Mouse (Mus musculus) kidney, embryonic 16.5 days (tissue): Measurements from ENCODE around the gene Auh. TPM values are rescaled to one million over a fixed set of nuclear protein-coding genes. Genes with fewer than 3 reads are reported as not detected.

ENCODE experiments used
- ATAC-seq: fragments of 200-750 bp; cut with Nextera tagmentation; 2 replicates; pipeline ENCODE4 v1.8.0; 2017; ENCODE audit warnings: moderate TSS enrichment; ENCODE audit not compliant: low FRiP score, low TSS enrichment
- H3K27ac ChIP-seq: fragments of 300-500 bp; sonication (generic); 2 replicates; pipeline ENCODE4 v1.5.1; 2014; ENCODE audit warnings: low read length
- H3K27me3 ChIP-seq: fragments of 300-500 bp; sonication (generic); 2 replicates; pipeline ENCODE4 v1.6.1; 2014; ENCODE audit warnings: low read length, control low read depth, mixed read lengths; ENCODE audit not compliant: insufficient read depth
- H3K36me3 ChIP-seq: fragments of 300-500 bp; sonication (generic); 2 replicates; pipeline ENCODE4 v1.6.1; 2014; ENCODE audit warnings: low read length, control low read depth, mixed read lengths; ENCODE audit not compliant: insufficient read depth
- H3K4me1 ChIP-seq: fragments of 300-500 bp; sonication (generic); 2 replicates; pipeline ENCODE4 v1.6.1; 2014; ENCODE audit warnings: low read length, control low read depth, mixed read lengths; ENCODE audit not compliant: insufficient read depth
- H3K4me2 ChIP-seq: fragments of 300-500 bp; sonication (generic); replicated peaks from 2 replicates; pipeline ENCODE4 v1.6.1; 2014; ENCODE audit warnings: low read depth, low read length
- H3K4me3 ChIP-seq: fragments of 300-500 bp; sonication (generic); 2 replicates; pipeline ENCODE4 v1.5.1; 2014; ENCODE audit warnings: mild to moderate bottlenecking, low read length
- H3K9ac ChIP-seq: fragments of 300-500 bp; sonication (generic); replicated peaks from 2 replicates; pipeline ENCODE4 v1.6.1; 2014; ENCODE audit warnings: low read length
- H3K9me3 ChIP-seq: fragments of 300-500 bp; sonication (generic); 2 replicates; pipeline ENCODE4 v1.6.1; 2016; ENCODE audit warnings: low read length, control low read depth
- WGBS: fragments of 180-500 bp; shearing (Covaris S2); extraction: QIAGEN DNeasy Blood & Tissue Kit; methylation state at CpG from one replicate; pipeline ENCODE4 v1.1.7; 2014; 5-methylcytosine and 5-hydroxymethylcytosine counted together
- polyA plus RNA-seq: library from polyadenylated mRNA; unstranded; fragments of >200 nt; fragmentation: Nextera tagmentation; extraction: Ambion mirVana; gene quantifications from 2 replicates; pipeline ENCODE4 v1.2.1, GENCODE M21; 2015

Gene Auh
- polyA plus RNA-seq, 1 experiment from 2014 or later: 68.0 TPM

- 41% methylated on average over 4 of the region's 4 CpGs for WGBS
- H3K27ac ChIP-seq: no peak overlapping the region
- no peaks in the 10 kb centered on the region for H3K9me3 ChIP-seq
- H3K36me3 ChIP-seq: no peaks in the 10 kb centered on the region
- H3K4me1 ChIP-seq: peaks cover 5% of the 10 kb centered on the region
- H3K4me3 ChIP-seq: no peak overlapping the region
- H3K4me2 ChIP-seq: no peak overlapping the region
- no peak for ATAC-seq
- no peaks in the 10 kb centered on the region for H3K27me3 ChIP-seq
- H3K9ac ChIP-seq: no peak overlapping the region
These were observed 128.7 kb downstream of the Auh start for GRCm38 (mm10) chr13:52800687-52801341.

DNA sequence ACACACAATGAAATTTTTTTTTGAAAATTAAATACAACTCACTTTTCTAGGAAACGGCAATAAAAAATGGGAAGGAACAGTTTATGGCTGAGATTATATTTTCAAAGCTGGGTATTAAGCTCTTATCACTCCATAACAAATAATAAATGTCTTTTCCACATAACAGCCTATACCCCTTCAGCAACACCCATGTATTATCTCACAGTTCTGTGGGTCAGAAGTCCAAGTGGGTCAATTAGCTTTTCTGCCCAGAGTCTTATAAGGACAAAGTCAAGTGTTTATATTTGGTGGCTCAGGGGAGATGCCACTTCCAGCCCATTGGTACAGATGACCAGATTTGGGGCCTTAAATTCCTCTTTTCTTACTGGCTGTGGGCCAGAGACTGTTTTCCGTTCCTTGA, 129.4 kb downstream of the Auh start:
- H3K4me2 ChIP-seq: no peak overlapping the region
- no peak overlapping the region for H3K27ac ChIP-seq
- no peak for ATAC-seq
- WGBS: 64% methylated on average over 2 of the region's 2 CpGs
- no peaks in the 10 kb centered on the region; the same call in 1 of the 2 replicates for H3K4me1 ChIP-seq
- no peaks in the 10 kb centered on the region for H3K36me3 ChIP-seq
- no peaks in the 10 kb centered on the region for H3K27me3 ChIP-seq
- no peak overlapping the region for H3K9ac ChIP-seq
- no peaks in the 10 kb centered on the region for H3K9me3 ChIP-seq
- no peak overlapping the region for H3K4me3 ChIP-seq

DNA sequence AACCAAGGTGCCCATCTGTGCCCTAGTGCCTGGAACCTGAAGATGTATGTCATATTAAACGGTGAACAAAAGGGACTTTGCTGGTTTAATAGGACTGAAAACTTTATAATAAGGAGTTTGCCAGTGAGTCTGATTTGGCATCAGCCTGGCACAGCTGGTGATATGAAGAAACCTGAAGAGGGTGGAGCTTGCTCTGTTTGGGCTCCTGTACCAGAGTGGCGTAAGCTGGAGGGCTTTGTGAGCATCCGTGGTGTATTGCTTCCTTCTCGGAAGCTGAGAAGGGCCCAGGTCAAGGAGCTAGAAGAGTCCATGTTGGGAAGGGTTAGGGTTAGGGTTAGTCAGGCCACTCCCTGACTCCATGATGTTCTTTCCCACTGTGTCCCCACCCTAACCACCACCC, 135.2 kb downstream of the Auh start:
- Histone ChIP-seq H3K36me3 (no peaks in the 10 kb centered on the region), H3K9me3 (no peaks in the 10 kb centered on the region), H3K27me3 (no peaks in the 10 kb centered on the region), H3K27ac (no peak overlapping the region), H3K4me2 (no peak overlapping the region), H3K9ac (no peak overlapping the region), H3K4me3 (no peak overlapping the region), H3K4me1 (no peaks in the 10 kb centered on the region)
- ATAC-seq: no peak
- 90% methylated on average over 4 of the region's 4 CpGs for WGBS

DNA sequence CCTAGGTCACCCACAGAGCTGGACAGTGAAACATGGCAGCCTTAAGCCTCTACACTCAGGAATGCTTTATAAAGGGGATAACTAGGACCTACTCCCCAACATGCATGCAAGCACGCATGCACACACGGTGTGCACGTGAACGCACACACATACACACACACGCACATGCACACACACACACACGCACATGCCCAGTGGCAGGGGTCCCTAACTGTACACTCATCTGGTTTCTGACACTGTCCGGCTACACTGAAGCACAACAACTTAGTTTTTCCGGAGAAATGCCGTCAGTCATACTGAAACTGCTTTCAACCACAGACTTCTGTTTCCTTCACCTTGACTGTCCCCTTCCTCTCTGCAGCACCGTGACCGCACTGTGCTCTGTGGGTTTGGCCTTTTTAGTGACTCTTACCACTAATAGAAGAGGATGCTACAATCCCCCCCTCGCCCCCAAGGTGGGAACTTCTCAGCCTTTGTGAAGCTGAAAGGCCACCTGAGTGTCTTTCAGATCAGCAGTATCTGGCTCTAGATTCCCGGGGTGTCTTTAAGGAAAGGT, 136.0 kb downstream of the Auh start:
- no peak overlapping the region for H3K4me3 ChIP-seq
- no peak overlapping the region for H3K27ac ChIP-seq
- 92% methylated on average over 13 of the region's 13 CpGs for WGBS
- H3K4me2 ChIP-seq: no peak overlapping the region
- no peaks in the 10 kb centered on the region for H3K27me3 ChIP-seq
- H3K9me3 ChIP-seq: no peaks in the 10 kb centered on the region
- H3K9ac ChIP-seq: no peak overlapping the region
- no peak for ATAC-seq
- H3K36me3 ChIP-seq: no peaks in the 10 kb centered on the region
- H3K4me1 ChIP-seq: no peaks in the 10 kb centered on the region

GRCm38 (mm10) chr13:52792242-52792844, 137.1 kb downstream of the Auh start:
- Histone ChIP-seq H3K27me3 (no peaks in the 10 kb centered on the region), H3K4me2 (no peak overlapping the region), H3K27ac (no peak overlapping the region), H3K9me3 (no peaks in the 10 kb centered on the region), H3K4me3 (no peak overlapping the region), H3K9ac (no peak overlapping the region), H3K36me3 (no peaks in the 10 kb centered on the region), H3K4me1 (no peaks in the 10 kb centered on the region)
- WGBS: 93% methylated on average over 9 of the region's 9 CpGs
- no peak for ATAC-seq

- no peak overlapping the region for H3K27ac ChIP-seq
- no peak overlapping the region for H3K4me3 ChIP-seq
- no peaks in the 10 kb centered on the region for H3K4me1 ChIP-seq
- no peak overlapping the region for H3K4me2 ChIP-seq
- 66% methylated on average over 5 of the region's 5 CpGs for WGBS
- H3K27me3 ChIP-seq: no peaks in the 10 kb centered on the region
- ATAC-seq: no peak
- no peaks in the 10 kb centered on the region for H3K9me3 ChIP-seq
- no peaks in the 10 kb centered on the region for H3K36me3 ChIP-seq
- no peak overlapping the region for H3K9ac ChIP-seq
These were observed 138.6 kb downstream of the Auh start for GRCm38 (mm10) chr13:52790894-52791293.

Other genes starting within 250 kb of the Auh start
- gene Nfil3, start 51.4 kb upstream of the Auh start, polyA plus RNA-seq: 21.4 and 22.9 TPM in 2 replicates